Mouse (Mus musculus): ENCODE data around the gene Blm.

The Blm gene

DNA sequence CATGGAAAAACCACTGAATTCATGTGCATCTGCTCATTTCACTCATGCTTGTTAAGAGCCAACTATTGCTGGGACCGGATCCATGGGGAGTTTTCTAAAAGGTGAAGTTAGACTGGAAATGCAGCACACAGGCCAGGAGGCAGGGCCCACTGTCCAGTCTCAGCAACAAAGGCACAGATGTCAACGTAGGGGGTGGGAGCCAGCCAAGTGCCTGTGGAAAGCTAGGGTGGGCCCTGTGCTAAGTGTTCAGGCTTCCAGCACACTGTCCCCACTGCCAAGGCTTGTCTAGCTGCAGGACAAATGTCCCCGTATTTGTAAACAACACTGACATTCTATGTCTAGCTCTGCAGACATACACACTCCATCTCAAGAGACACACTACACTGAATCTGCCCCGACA is 74.0 kb downstream of the Blm start:
- no peak for DNase-seq (ENCODE audit: low spot score in 2 of 2)

- DNase-seq (ENCODE audit: low spot score in 2 of 2), result no peak
Observed at GRCm38 (mm10) chr7:80460199-80460598, 74.7 kb downstream of the Blm start.

DNA sequence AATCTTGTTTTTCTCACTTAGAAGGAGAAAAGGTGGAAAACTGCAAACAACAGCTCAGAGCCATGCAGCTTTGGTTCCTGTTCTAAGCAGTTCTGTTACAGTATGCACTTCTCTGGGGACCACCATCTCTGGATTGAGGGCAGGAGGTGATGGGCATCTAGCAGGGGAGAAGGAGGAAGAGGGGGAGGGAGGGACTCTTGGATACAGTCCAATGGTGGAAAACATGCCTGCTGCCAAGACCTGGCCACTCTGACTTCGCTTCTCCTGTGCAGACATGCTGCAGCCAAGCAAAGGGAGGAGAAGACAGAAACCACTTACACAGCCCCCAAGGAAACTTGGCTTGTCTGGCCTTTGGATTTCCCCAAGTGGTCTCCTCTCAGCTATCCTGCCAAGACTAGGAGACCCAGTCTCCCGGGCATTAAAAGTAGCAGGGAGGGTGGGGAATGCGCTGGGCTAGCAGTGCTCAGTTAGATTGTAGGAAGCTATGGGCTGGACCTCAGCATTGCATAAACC is 77.0 kb downstream of the Blm start:
- no peak for DNase-seq (ENCODE audit: low spot score in 2 of 2)

GRCm38 (mm10) chr7:80457241-80457640 is 77.7 kb downstream of the Blm start:
- no peak for DNase-seq (ENCODE audit: low spot score in 2 of 2)

DNA sequence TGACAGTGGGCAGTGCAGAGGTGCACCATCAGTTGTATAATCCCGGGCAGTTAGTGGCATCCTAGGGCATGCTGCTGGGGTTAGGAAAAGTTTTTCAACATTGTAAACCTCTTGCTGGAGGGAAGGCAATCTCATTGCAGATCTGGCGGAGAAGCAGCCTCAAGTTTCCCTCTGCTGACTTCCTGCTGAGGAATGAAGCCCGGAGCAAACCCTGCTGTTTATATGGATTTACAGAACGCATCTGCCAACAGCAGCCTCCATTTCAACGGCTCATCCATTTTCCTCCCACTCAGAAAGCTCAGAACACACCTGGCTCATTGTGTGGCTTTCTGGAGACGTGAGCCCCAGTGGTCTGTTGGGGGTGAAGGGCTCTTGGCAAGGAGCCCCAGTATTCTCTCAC is 78.6 kb downstream of the Blm start:
- no peak for DNase-seq (ENCODE audit: low spot score in 2 of 2)

DNA sequence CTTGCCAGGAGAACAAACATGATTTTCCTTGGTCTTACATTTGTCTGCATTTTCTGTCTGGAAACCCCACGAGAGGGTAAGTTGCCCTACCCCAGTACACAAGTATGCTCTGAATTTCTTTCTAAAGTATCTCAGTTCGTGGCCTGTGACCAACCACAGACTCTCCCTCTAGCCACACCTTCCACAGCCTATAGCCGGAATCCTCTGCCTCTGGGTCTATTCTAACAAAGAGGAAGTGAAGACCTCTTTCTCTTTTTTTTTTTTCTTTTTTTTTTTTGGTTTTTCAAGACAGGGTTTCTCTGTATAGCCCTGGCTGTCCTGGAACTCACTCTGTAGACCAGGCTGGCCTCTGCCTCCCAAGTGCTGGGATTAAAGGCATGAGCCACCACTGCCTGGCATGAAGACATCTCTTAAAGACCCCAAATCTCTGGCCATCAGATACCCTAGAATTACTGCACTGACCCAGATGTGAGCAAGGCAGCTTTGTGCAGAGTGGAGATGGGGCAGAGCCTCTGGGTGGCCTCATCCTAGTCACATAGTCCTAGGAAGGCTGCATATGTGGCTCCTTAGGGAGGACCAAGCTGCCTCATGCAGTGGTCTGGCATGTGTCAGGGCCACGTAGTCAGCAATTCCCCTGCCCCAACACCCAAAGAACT is 79.3 kb downstream of the Blm start:
- DNase-seq (ENCODE audit: low spot score in 2 of 2), result no peak

DNA sequence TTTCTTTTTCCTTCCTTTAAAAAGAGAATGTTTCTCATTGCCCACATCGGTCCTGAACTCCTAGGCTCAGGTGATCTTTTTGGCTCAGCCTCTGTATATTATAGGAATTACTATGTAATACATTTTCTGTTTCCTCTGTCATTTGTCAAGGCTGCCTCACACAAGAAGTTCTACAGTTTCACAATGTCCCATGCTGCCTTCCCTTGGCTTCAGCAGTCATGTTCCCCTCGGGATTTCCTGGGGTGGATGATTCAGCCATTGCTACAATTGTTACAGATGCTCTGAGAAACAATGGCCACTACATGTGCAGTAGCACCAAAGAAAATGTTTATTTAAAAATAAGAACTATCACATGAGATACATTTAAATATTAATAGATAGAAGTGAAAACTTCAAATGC is 80.1 kb downstream of the Blm start:
- DNase-seq (ENCODE audit: low spot score in 2 of 2), result no peak

GRCm38 (mm10) chr7:80453997-80454396 is 80.9 kb downstream of the Blm start:
- no peak for DNase-seq (ENCODE audit: low spot score in 2 of 2)

DNA sequence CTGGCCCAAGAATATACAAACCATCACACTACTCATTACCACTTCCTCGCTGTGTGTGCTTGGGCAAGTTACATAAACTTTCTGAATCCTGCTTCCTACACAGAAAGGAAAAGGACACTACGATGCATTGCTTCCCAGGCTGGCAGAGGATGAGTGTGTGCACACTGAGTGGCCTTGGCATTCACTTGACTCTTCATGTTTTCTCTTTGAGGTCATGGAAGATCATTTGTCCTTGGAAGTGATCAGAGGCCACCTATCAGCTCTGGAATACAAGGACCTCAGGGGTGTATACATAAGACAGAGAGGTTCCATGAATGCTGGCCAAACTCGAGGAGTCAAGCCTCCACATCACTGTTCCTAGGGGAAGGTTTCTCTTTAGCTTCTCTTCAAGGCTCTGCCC is 81.8 kb downstream of the Blm start:
- no peak for DNase-seq (ENCODE audit: low spot score in 2 of 2)

- DNase-seq (ENCODE audit: low spot score in 2 of 2), result no peak
Observed at GRCm38 (mm10) chr7:80452241-80452640, 82.7 kb downstream of the Blm start.

- DNase-seq (ENCODE audit: low spot score in 2 of 2), result no peak
Observed at GRCm38 (mm10) chr7:80451550-80452232, 83.2 kb downstream of the Blm start.

- no peak for DNase-seq (ENCODE audit: low spot score in 2 of 2)
Observed at GRCm38 (mm10) chr7:80450354-80450753, 84.6 kb downstream of the Blm start.

GRCm38 (mm10) chr7:80449620-80450091 is 85.3 kb downstream of the Blm start:
- DNase-seq (ENCODE audit: low spot score in 2 of 2), result no peak

DNA sequence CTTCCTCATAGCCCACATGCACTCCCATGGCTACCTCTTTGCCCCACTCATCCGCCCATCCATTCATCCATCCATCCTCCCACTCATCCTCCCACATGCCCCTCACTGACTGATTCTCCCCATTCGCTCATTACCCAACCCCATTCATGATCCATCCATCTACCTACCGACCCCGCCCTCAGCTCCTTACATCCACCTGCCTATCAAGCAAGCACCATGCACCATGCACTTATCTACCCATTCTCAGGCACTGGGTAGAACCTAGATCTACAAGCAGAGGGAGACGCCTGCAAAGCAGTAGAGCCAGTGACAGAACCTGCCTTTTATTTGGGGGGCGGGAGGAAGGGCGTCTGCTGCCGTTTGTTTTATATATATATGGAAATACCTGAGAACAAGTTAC is 87.6 kb downstream of the Blm start:
- no peak for DNase-seq (ENCODE audit: low spot score in 2 of 2)

DNA sequence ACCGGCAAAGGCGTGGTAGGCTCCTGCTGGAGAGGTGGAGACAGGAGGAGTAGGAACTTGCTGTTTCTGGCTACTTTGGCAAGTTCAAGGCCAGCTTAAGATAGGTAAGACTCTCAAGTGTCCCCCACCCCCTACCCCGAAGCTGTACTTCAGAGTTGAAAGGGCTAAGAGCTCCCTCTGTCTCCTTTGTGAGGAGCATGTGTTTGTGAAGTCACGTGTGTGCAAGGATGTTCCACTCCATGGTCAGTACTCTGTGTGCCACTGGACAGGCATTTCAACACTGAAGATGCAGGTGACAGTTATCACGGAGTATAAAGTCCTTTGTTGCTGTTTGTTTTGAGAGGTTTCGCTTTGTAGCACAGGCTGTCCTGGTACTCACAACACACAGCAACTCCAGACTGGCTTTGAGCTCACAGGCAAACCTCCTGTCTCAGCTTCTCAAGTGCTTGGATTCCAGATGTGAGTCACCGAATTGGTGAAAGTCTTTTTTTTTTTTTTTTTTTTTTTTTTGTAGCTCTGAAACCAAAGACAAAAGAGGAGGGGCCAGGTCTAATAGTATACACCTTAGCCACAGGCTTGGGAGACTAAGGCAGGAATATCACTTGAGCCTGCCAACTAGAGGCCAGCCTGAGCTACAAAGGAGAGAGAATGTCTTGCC is 88.6 kb downstream of the Blm start:
- no peak for DNase-seq (ENCODE audit: low spot score in 2 of 2)

DNA sequence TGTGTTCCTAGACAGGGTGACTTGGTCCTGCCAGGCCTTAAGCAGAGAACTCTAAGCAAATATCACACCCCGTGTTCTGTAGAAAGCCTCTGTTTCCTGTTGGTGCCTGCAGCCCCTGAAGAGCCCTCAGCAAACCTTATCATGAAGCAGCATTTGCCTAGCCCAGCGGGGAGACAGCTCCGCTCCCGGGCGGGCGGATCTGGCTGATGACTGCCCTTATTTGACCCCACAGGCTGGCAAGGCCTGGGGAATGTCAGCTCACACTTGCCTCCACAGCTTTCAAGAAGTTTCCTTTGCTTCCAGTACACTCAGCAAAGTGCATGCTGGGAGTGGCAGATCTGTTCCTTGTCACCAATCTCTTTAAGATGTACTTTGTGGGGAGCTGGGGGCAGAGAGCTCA is 89.4 kb downstream of the Blm start:
- no peak for DNase-seq (ENCODE audit: low spot score in 2 of 2)

GRCm38 (mm10) chr7:80444401-80445249 is 90.3 kb downstream of the Blm start:
- DNase-seq (ENCODE audit: low spot score in 2 of 2), result no peak

DNA sequence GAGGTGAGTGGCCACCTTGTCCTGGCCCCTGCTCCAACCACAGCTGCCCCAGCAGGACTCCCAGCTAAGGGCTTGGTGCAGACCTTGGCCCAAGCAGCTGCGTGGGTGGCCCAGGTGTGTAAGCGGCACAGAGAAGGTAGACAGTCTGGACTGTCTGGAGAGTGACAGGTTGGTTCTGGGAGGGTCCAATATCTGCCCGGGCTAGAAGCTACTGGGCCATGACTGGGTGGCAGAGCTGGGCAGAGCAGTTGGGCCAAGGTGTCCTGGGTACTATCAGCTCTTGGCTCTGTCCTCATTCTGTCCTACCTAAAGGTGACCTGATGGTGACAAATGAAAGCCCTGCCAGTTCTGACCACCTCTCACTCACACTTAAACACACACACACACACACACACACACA is 91.8 kb downstream of the Blm start:
- no peak for DNase-seq (ENCODE audit: low spot score in 2 of 2)

DNA sequence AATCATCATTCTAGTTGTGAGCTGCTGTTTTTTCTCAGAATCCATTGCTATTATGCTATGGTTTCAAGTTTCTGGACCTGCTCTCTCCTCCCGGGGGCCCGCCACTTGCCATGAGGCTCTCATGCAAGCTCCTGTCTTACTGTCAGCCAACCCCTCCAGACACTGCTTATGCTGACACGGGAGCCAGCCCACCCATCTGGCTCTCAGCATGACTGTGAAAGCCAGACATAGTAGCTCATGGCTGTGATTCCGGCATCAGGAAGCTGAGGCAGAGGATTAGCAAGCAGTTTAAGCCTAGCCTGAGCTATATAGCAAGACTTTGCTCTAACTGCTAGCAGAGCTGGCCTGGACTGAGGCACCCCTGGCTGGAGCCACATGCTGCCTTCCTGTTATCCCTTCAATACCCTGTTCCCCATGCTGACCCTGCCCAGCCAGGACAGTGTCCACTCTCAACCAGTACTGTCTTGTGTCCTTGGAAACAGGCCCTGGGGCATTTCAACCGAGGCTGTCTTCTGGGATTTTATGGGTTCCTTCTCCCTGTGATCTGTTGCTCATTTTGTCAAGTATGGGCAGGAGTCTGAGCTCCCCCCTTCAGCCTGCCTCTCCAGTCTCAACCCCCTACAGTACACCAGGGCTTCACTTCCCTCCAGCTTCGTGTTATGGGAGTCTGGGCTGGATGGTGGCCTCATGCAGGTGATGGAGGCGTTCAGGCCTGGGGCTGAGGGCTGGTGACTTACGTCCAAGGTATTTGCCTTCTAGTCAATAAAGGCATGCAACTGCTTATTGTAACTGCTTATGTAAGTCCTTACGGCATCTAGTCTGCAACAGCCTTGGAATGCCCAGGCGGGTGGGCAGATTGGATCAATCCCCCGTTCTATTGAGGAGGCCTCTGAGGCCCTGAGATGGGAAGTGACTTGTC is 92.7 kb downstream of the Blm start:
- no peak for DNase-seq (ENCODE audit: low spot score in 2 of 2)

- no peak for DNase-seq (ENCODE audit: low spot score in 2 of 2)
Observed at GRCm38 (mm10) chr7:80440685-80441084, 94.2 kb downstream of the Blm start.

Measured in frontal cortex, postnatal 14 days (tissue).